Mouse (Mus musculus): Measurements from ENCODE around the gene Dab2ip. TPM values are rescaled to one million over a fixed set of nuclear protein-coding genes. Genes with fewer than 3 reads are reported as not detected.

Gene Dab2ip
- polyA plus RNA-seq, 1 experiment = 28.5 TPM

GRCm38 (mm10) chr2:35673181-35673580 is 115.1 kb downstream of the Dab2ip start:
- TF ChIP-seq CTCF (IDR thresholded peaks at IDR 0.05; ENCODE audit: control insufficient read depth, insufficient read depth, insufficient replicate concordance, low read depth, low read length) = no peak
- TF ChIP-seq POLR2A (IDR thresholded peaks at IDR 0.05; ENCODE audit: control insufficient read depth, low read depth, low read length) = no peak
- no peaks in the 10 kb centered on the region for H3K27me3 ChIP-seq (ENCODE audit: control insufficient read depth, insufficient read depth, low read length)
- H3K4me3 ChIP-seq (ENCODE audit: control insufficient read depth, low read depth, low read length) = no peak overlapping the region
- H3K4me1 ChIP-seq (ENCODE audit: control insufficient read depth, insufficient read depth, low read length) = no peaks in the 10 kb centered on the region; the same call in 1 of the 2 replicates
- no peak overlapping the region for H3K27ac ChIP-seq (ENCODE audit: control insufficient read depth, insufficient read depth, low read depth, low read length)
- H3K36me3 ChIP-seq (ENCODE audit: control insufficient read depth, insufficient read depth, low read length) = no peaks in the 10 kb centered on the region

DNA sequence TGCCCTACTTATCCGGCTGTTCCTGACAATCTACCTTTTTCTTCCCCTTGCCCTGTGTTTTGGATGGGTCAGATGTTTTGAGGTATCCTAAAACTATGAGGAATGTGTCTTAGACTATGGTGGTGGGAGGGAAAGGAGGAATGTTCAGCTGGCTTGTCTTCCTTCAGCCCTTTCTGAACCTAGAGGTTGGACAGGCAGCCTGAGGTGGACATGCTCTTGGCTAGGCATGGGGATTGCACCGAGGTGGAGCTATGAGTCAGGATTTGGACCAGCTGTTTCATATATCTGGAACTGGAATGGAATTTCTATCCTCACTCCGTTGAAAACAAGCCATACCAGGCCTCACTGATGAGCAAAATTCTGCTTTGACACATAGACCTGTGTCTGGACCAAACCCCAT is 115.9 kb downstream of the Dab2ip start:
- TF ChIP-seq POLR2A (IDR thresholded peaks at IDR 0.05; ENCODE audit: control insufficient read depth, low read depth, low read length) (no peak), CTCF (IDR thresholded peaks at IDR 0.05; ENCODE audit: control insufficient read depth, insufficient read depth, insufficient replicate concordance, low read depth, low read length) (no peak)
- H3K4me1 ChIP-seq (ENCODE audit: control insufficient read depth, insufficient read depth, low read length) = no peaks in the 10 kb centered on the region; the same call in 1 of the 2 replicates
- H3K36me3 ChIP-seq (ENCODE audit: control insufficient read depth, insufficient read depth, low read length) = no peaks in the 10 kb centered on the region
- H3K4me3 ChIP-seq (ENCODE audit: control insufficient read depth, low read depth, low read length) = no peak overlapping the region
- H3K27ac ChIP-seq (ENCODE audit: control insufficient read depth, insufficient read depth, low read depth, low read length) = no peak overlapping the region
- no peaks in the 10 kb centered on the region for H3K27me3 ChIP-seq (ENCODE audit: control insufficient read depth, insufficient read depth, low read length)

DNA sequence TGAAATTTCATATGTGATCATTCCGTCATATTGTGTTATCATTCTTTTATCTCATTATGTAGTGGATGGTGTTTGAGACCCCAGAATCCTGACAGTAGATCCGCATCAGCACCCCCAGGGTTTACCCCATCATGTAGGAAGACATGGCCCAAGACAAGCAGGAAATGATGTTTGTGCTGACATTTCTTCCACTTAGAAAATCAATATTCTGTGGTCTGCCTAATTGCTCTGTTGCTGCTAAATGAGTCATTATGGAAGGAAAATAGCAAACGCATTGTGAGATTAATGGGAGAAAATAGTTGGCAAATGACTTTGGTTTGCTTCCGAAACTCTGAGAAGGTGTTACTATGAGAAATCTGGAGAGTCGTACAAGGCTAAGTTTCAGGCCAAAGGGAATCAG is 116.4 kb downstream of the Dab2ip start:
- no peak overlapping the region for H3K27ac ChIP-seq (ENCODE audit: control insufficient read depth, insufficient read depth, low read depth, low read length)

GRCm38 (mm10) chr2:35676075-35676665 is 118.1 kb downstream of the Dab2ip start:
- no peaks in the 10 kb centered on the region for H3K27me3 ChIP-seq (ENCODE audit: control insufficient read depth, insufficient read depth, low read length)
- H3K36me3 ChIP-seq (ENCODE audit: control insufficient read depth, insufficient read depth, low read length) = no peaks in the 10 kb centered on the region
- TF ChIP-seq POLR2A (IDR thresholded peaks at IDR 0.05; ENCODE audit: control insufficient read depth, low read depth, low read length) (no peak), CTCF (IDR thresholded peaks at IDR 0.05; ENCODE audit: control insufficient read depth, insufficient read depth, insufficient replicate concordance, low read depth, low read length) (no peak)
- H3K4me3 ChIP-seq (ENCODE audit: control insufficient read depth, low read depth, low read length) = no peak overlapping the region
- no peak overlapping the region for H3K27ac ChIP-seq (ENCODE audit: control insufficient read depth, insufficient read depth, low read depth, low read length)
- H3K4me1 ChIP-seq (ENCODE audit: control insufficient read depth, insufficient read depth, low read length) = peaks cover 2% of the 10 kb centered on the region; the same call in 1 of the 2 replicates

More for the DNA sequence above, 116.4 kb downstream of the Dab2ip start:
- no peak overlapping the region for H3K4me3 ChIP-seq (ENCODE audit: control insufficient read depth, low read depth, low read length)
- TF ChIP-seq POLR2A (IDR thresholded peaks at IDR 0.05; ENCODE audit: control insufficient read depth, low read depth, low read length) = no peak
- no peak for TF ChIP-seq CTCF (IDR thresholded peaks at IDR 0.05; ENCODE audit: control insufficient read depth, insufficient read depth, insufficient replicate concordance, low read depth, low read length)
- no peaks in the 10 kb centered on the region for H3K36me3 ChIP-seq (ENCODE audit: control insufficient read depth, insufficient read depth, low read length)
- H3K27me3 ChIP-seq (ENCODE audit: control insufficient read depth, insufficient read depth, low read length) = no peaks in the 10 kb centered on the region
- no peaks in the 10 kb centered on the region; the same call in 1 of the 2 replicates for H3K4me1 ChIP-seq (ENCODE audit: control insufficient read depth, insufficient read depth, low read length)

DNA sequence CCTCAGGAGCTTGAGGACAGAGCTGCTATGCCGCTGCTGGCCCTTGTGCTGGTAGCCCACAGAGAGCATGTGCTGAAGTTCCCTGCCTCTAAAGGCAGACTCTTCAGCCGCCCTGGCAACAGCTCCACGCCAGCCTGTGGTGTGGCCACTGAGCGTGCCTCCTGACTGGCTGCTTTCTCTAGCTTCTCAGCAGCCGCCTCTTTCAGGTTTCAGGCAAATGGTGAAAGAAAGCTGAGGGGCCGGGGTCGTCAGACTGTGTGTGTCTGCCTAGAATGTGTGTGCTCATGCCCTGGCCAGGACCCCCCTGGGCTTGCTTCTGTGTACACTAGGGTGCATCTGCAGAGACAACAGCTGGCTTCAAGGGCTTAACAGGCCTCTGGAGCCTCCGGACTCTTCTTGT is 119.8 kb downstream of the Dab2ip start:
- H3K36me3 ChIP-seq (ENCODE audit: control insufficient read depth, insufficient read depth, low read length) = no peaks in the 10 kb centered on the region
- peaks cover 2% of the 10 kb centered on the region; the same call in 1 of the 2 replicates for H3K4me1 ChIP-seq (ENCODE audit: control insufficient read depth, insufficient read depth, low read length)
- peak overlapping the region; percentile 77 for H3K4me3 ChIP-seq (ENCODE audit: control insufficient read depth, low read depth, low read length)

GRCm38 (mm10) chr2:35678440-35678839 is 120.4 kb downstream of the Dab2ip start:
- Histone ChIP-seq H3K4me1 (ENCODE audit: control insufficient read depth, insufficient read depth, low read length) (peaks cover 2% of the 10 kb centered on the region; the same call in 1 of the 2 replicates), H3K36me3 (ENCODE audit: control insufficient read depth, insufficient read depth, low read length) (no peaks in the 10 kb centered on the region), H3K4me3 (ENCODE audit: control insufficient read depth, low read depth, low read length) (no peak overlapping the region), H3K27ac (ENCODE audit: control insufficient read depth, insufficient read depth, low read depth, low read length) (no peak overlapping the region), H3K27me3 (ENCODE audit: control insufficient read depth, insufficient read depth, low read length) (no peaks in the 10 kb centered on the region)
- TF ChIP-seq POLR2A (IDR thresholded peaks at IDR 0.05; ENCODE audit: control insufficient read depth, low read depth, low read length) (no peak), CTCF (IDR thresholded peaks at IDR 0.05; ENCODE audit: control insufficient read depth, insufficient read depth, insufficient replicate concordance, low read depth, low read length) (no peak)

More for the DNA sequence above, 119.8 kb downstream of the Dab2ip start:
- Histone ChIP-seq H3K27me3 (ENCODE audit: control insufficient read depth, insufficient read depth, low read length) (no peaks in the 10 kb centered on the region), H3K27ac (ENCODE audit: control insufficient read depth, insufficient read depth, low read depth, low read length) (no peak overlapping the region)
- TF ChIP-seq POLR2A (IDR thresholded peaks at IDR 0.05; ENCODE audit: control insufficient read depth, low read depth, low read length) = no peak
- TF ChIP-seq CTCF (IDR thresholded peaks at IDR 0.05; ENCODE audit: control insufficient read depth, insufficient read depth, insufficient replicate concordance, low read depth, low read length) = no peak

DNA sequence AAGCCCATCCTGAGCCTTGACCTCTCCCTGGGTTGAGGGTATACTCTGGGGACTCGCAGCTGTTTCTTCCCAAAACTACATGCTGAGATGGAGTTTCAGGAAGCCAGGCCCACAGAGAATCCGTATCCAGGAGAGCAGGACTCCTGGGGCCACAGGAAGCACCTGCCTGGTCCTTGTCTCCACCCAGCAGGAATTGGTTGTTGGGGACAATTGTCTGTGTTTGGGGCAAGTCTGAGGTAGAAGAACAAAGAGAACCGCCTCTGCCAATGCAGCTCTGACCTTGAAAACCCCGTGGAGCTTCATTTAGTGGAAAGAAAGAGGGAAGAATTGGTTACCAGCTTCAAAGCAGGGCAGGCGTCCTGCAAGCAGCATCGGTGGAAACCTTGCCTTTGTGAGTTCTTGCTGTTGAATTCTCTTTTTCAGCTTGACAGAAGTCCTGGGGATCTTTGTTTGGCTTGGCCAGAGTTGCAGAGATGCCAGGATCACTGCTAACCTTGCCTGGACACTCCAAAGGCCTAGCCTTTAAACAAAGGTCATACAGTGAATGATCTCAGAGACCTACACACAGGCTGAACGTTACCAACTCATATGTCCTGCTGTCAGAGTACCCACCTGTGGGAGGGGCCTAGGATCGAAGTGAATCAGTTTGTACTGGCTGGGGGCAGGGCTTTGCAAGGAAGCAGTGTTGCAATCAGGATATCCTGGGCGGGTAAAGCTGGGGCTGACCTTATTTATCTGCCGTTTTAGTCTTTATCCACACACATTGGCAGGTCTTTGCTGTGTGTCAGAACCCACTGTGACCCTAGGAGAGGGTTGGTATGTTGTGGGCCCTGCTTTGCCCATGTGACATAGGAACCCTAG is 122.0 kb downstream of the Dab2ip start:
- TF ChIP-seq POLR2A (IDR thresholded peaks at IDR 0.05; ENCODE audit: control insufficient read depth, low read depth, low read length) (no peak), CTCF (IDR thresholded peaks at IDR 0.05; ENCODE audit: control insufficient read depth, insufficient read depth, insufficient replicate concordance, low read depth, low read length) (no peak)
- Histone ChIP-seq H3K27me3 (ENCODE audit: control insufficient read depth, insufficient read depth, low read length) (no peaks in the 10 kb centered on the region), H3K36me3 (ENCODE audit: control insufficient read depth, insufficient read depth, low read length) (no peaks in the 10 kb centered on the region), H3K27ac (ENCODE audit: control insufficient read depth, insufficient read depth, low read depth, low read length) (no peak overlapping the region), H3K4me3 (ENCODE audit: control insufficient read depth, low read depth, low read length) (no peak overlapping the region), H3K4me1 (ENCODE audit: control insufficient read depth, insufficient read depth, low read length) (peaks cover 2% of the 10 kb centered on the region; the same call in 1 of the 2 replicates)

Data from testis, adult 2 months (tissue).